Mouse (Mus musculus) bone marrow, adult 2 months (tissue): ENCODE data around the gene Gpr35. TPM values are rescaled to one million over a fixed set of nuclear protein-coding genes. Genes with fewer than 3 reads are reported as not detected.

Experiments used
- H3K27ac ChIP-seq: fragments of 200-500 bp; 2 replicates; pipeline ENCODE4 v1.5.1; 2012; ENCODE audit warnings: low read depth, mild to moderate bottlenecking, control low read depth, inconsistent platforms, low read length; ENCODE audit not compliant: control insufficient read depth, poor library complexity, insufficient read depth
- H3K4me1 ChIP-seq: fragments of 200-500 bp; 2 replicates; pipeline ENCODE4 v1.6.1; 2011; ENCODE audit warnings: low read length; ENCODE audit not compliant: control insufficient read depth, insufficient read depth
- H3K4me3 ChIP-seq: fragments of 200-500 bp; replicated peaks from 2 replicates; pipeline ENCODE3; 2011; ENCODE audit warnings: mild to moderate bottlenecking, low read depth, low read length, control low read depth; ENCODE audit not compliant: control insufficient read depth
- CTCF ChIP-seq: fragments of 200-500 bp; IDR thresholded peaks from 2 replicates; pipeline ENCODE4 v1.5.1; 2011; ENCODE audit warnings: low read length, control low read depth; ENCODE audit not compliant: control insufficient read depth, insufficient read depth
- POLR2A ChIP-seq: fragments of 200-500 bp; IDR thresholded peaks from 2 replicates; pipeline ENCODE4 v1.6.1; 2011; ENCODE audit warnings: low read depth, mild to moderate bottlenecking, control low read depth, low read length, borderline replicate concordance; ENCODE audit not compliant: control insufficient read depth
- WGBS: fragments of 180-500 bp; shearing (Covaris S2); methylation state at CpG from one replicate; pipeline ENCODE4 v1.1.7; 2018; 5-methylcytosine and 5-hydroxymethylcytosine counted together
- polyA plus RNA-seq: library from polyadenylated mRNA; stranded (reverse); fragments of >200 nt; gene quantifications from 2 replicates; pipeline ENCODE4 v1.2.4, GENCODE M21; 2011; ENCODE audit warnings: low replicate concordance; ENCODE audit not compliant: missing spikeins, insufficient read depth, insufficient read length

Gene Gpr35
- polyA plus RNA-seq, 1 experiment: 5.0 TPM

GRCm38 (mm10) chr1:92982931-92983605, 32.4 kb downstream of the Gpr35 start:
- TF ChIP-seq POLR2A (no peak), CTCF (no peak)
- no peak overlapping the region for H3K4me3 ChIP-seq
- H3K27ac ChIP-seq: no peak overlapping the region
- 87% methylated on average over 17 of the region's 17 CpGs for WGBS
- no peaks in the 10 kb centered on the region; the same call in 1 of the 2 replicates for H3K4me1 ChIP-seq

DNA sequence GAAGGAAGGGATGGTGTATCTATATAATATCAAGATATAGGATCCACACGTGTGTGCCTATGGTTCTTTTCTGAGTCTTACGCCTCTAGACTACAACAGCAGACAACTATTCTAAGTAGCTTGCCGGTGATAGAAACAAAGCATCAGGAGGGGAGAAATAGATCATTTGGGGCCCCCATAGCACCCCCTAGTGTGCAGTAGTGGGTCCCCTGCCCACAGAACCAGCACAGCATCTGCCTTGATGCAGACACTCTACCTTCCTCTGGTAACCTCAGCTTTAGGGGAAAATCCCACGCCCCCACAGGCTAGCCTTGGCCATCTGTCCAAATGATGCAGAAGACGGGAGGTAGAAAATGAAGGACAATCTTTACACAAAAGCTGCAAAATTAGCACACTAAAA, 34.3 kb downstream of the Gpr35 start:
- TF ChIP-seq POLR2A (no peak), CTCF (peak; percentile 23; the same call in 1 of the 2 replicates)
- WGBS: 68% methylated on average over 5 of the region's 5 CpGs
- Histone ChIP-seq H3K4me3 (no peak overlapping the region), H3K4me1 (no peaks in the 10 kb centered on the region), H3K27ac (no peak overlapping the region)

DNA sequence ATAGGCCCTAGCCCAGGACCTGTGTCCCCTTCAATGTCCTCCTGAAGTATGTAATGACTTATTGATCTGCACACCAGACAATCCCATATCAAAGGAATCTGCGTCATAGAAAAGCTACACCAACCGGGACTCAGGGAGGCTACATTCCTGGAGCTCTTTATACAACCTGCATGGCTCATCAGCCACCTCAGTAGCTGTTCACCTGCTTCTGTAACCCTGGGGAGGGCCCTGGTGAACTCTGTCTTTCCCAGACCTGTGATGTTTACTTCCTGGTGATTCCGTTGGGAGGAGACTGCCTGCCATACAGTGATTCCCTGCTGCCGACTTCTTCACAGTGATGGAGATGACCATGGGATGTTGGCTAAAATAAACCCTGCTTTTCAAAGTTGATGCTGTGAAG, 38.2 kb downstream of the Gpr35 start:
- no peak overlapping the region for H3K27ac ChIP-seq
- no peaks in the 10 kb centered on the region for H3K4me1 ChIP-seq
- WGBS: 77% methylated on average over 4 of the region's 4 CpGs
- TF ChIP-seq CTCF: no peak
- TF ChIP-seq POLR2A: no peak
- H3K4me3 ChIP-seq: no peak overlapping the region

DNA sequence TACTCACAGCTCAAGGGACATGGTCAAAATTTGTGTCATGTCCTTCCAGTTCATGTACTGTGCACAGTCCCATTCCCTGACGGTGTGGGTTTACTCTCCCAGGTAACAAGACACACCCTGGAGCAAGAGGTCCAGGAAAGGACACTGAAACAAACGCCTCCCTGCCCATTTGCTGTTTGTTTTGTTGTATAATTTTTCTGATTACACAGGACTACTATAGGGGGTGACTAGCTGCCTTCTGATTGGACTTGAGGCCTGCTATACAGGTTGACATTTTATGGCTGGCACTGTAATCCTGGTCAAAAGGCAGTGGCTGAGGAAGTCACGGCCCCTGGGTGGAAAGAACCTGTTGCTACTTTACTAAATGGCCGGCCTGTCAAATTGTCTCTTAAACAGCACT, 39.2 kb downstream of the Gpr35 start:
- 73% methylated on average over 4 of the region's 4 CpGs for WGBS
- H3K27ac ChIP-seq: no peak overlapping the region
- no peak for TF ChIP-seq CTCF
- TF ChIP-seq POLR2A: no peak
- H3K4me3 ChIP-seq: no peak overlapping the region
- H3K4me1 ChIP-seq: no peaks in the 10 kb centered on the region

GRCm38 (mm10) chr1:92992214-92992855, 41.7 kb downstream of the Gpr35 start:
- 53% methylated on average over 6 of the region's 6 CpGs for WGBS
- Histone ChIP-seq H3K4me1 (no peaks in the 10 kb centered on the region), H3K4me3 (no peak overlapping the region), H3K27ac (no peak overlapping the region)
- TF ChIP-seq POLR2A: no peak

DNA sequence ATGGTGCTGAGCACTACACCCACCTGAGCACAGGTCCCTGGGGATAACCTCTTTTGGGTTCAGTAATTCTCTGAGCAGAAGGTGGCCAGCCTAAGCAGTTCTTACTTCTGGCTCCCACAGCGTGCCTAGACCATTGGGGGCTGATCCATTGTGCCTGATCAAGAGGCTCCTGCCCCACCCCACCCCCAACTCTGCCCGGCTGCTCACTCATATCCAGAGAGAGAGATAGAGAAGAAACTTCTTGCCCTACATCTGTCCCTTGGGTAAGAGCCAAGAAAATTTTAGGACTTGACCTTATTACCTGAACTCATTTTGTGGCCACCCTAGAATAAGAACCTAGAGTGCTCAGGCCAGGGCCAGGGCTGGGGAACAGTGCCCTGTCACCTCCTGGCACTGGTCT, 42.2 kb downstream of the Gpr35 start:
- TF ChIP-seq POLR2A: no peak
- no peak for TF ChIP-seq CTCF
- no peak overlapping the region for H3K27ac ChIP-seq
- H3K4me3 ChIP-seq: no peak overlapping the region
- 70% methylated on average over 2 of the region's 2 CpGs for WGBS
- H3K4me1 ChIP-seq: no peaks in the 10 kb centered on the region

DNA sequence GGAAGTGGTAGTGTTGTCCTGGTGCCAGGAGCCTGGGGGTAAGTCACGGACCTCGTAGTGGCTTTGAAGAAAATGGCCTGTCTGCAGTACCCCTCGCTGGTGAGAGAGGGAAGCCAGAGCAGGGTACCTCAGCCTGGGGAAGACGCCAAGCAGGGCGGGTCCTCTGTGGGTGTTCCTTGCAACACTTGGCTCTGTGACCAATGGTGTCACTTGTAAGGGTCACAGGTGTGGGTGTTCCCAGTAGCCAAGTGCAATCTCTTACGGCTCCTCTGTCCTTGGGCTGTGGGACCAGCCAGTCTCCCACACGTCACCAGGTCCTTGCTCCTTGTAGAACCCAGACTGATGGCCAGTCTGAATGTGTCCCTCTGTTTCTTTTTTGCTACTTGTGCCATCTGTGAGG, 55.4 kb downstream of the Gpr35 start, which contains the start of gene Aqp12:
TSS of gene Aqp12 (plus strand) at position 274 of the 400 bp plus-strand sequence.
- WGBS: 58% methylated on average over 7 of the region's 7 CpGs
- no peaks in the 10 kb centered on the region; the same call in 1 of the 2 replicates for H3K4me1 ChIP-seq
- no peak within 1 kb of the TSS for H3K27ac ChIP-seq
- TF ChIP-seq POLR2A: no peak
- H3K4me3 ChIP-seq: no peak within 1 kb of the TSS

DNA sequence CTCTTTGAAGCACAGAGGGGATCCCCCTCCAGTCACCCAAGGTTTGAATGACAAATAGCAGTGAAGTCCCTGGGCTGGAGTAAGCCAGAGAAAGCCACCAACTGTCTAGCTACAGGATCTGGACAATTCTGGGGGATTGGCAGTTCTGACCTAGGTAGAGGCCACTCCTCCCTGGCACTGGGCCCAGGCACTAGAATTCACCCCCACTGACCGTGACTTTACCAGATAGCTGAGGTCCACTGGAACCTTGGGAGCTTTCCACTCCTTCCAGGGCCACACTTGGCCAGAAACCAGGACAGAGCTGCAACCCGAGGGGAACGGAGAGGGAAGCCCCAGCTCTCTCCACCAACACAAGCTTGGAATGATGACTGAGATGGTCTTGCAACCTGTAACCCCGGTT, 58.5 kb downstream of the Gpr35 start:
- no peak overlapping the region for H3K4me3 ChIP-seq
- H3K4me1 ChIP-seq: no peaks in the 10 kb centered on the region; the same call in 1 of the 2 replicates
- H3K27ac ChIP-seq: no peak overlapping the region
- no peak for TF ChIP-seq CTCF
- 66% methylated on average over 4 of the region's 4 CpGs for WGBS
